Mouse (Mus musculus) lung, postnatal 0 days (tissue): ENCODE data around the gene Pcsk5. TPM values are rescaled to one million over a fixed set of nuclear protein-coding genes. Genes with fewer than 3 reads are reported as not detected.

Experiments used
- ATAC-seq: fragments of 200-750 bp; cut with Nextera tagmentation; 2 replicates; pipeline ENCODE4 v1.8.0; 2017; ENCODE audit warnings: moderate library complexity
- DNase-seq: peaks from one replicate; pipeline ENCODE4 v3.0.0-alpha.2; 2016; ENCODE audit warnings: low spot score
- H3K27ac ChIP-seq: fragments of 300-500 bp; sonication (generic); 2 replicates; pipeline ENCODE4 v1.5.1; 2014; ENCODE audit warnings: antibody characterized with exemption, mild to moderate bottlenecking, low read length, mixed read lengths
- H3K27me3 ChIP-seq: fragments of 300-500 bp; sonication (generic); replicated peaks from 2 replicates; pipeline ENCODE4 v1.6.1; 2014; ENCODE audit warnings: low read length, mixed read lengths; ENCODE audit not compliant: insufficient read depth
- H3K36me3 ChIP-seq: fragments of 300-500 bp; sonication (generic); 2 replicates; pipeline ENCODE4 v1.6.1; 2014; ENCODE audit warnings: low read length, mixed read lengths; ENCODE audit not compliant: insufficient read depth
- H3K4me1 ChIP-seq: fragments of 300-500 bp; sonication (generic); 2 replicates; pipeline ENCODE4 v1.6.1; 2014; ENCODE audit warnings: antibody characterized with exemption, low read depth, low read length, mixed read lengths; ENCODE audit not compliant: insufficient read depth
- H3K4me2 ChIP-seq: fragments of 300-500 bp; sonication (generic); replicated peaks from 2 replicates; pipeline ENCODE4 v1.6.1; 2014; ENCODE audit warnings: low read depth, mild to moderate bottlenecking, low read length, moderate library complexity, mixed read lengths
- H3K4me3 ChIP-seq: fragments of 300-500 bp; sonication (generic); 2 replicates; pipeline ENCODE4 v1.5.1; 2014; ENCODE audit warnings: low read depth, low read length
- H3K9ac ChIP-seq: fragments of 300-500 bp; sonication (generic); replicated peaks from 2 replicates; pipeline ENCODE4 v1.6.1; 2014; ENCODE audit warnings: low read depth, mild to moderate bottlenecking
- H3K9me3 ChIP-seq: fragments of 300-500 bp; sonication (generic); 2 replicates; pipeline ENCODE4 v1.6.1; 2016; ENCODE audit warnings: low read length, mixed read lengths
- CTCF ChIP-seq: IDR thresholded peaks from 2 replicates; pipeline ENCODE4 v1.5.1; 2016; ENCODE audit warnings: antibody characterized with exemption, mild to moderate bottlenecking
- EP300 ChIP-seq: IDR thresholded peaks from 2 replicates; pipeline ENCODE4 v1.6.1; 2016; ENCODE audit warnings: antibody characterized with exemption, mild to moderate bottlenecking, control low read depth
- WGBS: fragments of 180-500 bp; shearing (Covaris S2); extraction: QIAGEN DNeasy Blood & Tissue Kit; methylation state at CpG from one replicate; pipeline ENCODE4 v1.1.7; 2014; 5-methylcytosine and 5-hydroxymethylcytosine counted together
- polyA plus RNA-seq: library from polyadenylated mRNA; unstranded; fragments of >200 nt; fragmentation: Nextera tagmentation; extraction: Ambion mirVana; gene quantifications from 2 replicates; pipeline ENCODE4 v1.2.1, GENCODE M21; 2015

The Pcsk5 gene
- polyA plus RNA-seq, 1 experiment from 2014 or later = 26.3 TPM

DNA sequence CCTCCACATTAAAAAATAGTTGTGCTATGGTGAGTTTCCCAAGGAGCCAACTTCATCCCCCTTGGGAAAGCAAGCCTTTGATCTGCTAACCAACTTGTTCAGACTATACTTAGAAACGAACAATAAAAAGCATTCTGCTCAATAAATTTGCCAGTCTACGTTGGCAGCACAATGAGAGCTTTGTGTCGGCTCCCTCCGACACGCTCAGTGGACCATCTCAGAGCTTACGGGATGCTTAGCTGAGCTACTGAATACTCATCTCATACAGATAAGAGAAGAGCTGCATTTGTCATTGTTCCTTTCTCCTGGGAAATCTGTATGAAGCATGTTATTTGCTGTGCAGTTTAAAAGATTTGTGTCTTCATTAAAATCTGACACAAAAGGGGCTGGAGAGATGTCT lies 451.0 kb downstream of the Pcsk5 start:
- H3K36me3 ChIP-seq = no peaks in the 10 kb centered on the region
- H3K4me2 ChIP-seq = no peak overlapping the region
- TF ChIP-seq EP300 (no peak), CTCF (no peak)
- no peaks in the 10 kb centered on the region for H3K4me1 ChIP-seq
- no peak overlapping the region for H3K27ac ChIP-seq
- H3K9me3 ChIP-seq = no peaks in the 10 kb centered on the region
- no peaks in the 10 kb centered on the region for H3K27me3 ChIP-seq
- 58% methylated on average over 6 of the region's 6 CpGs for WGBS
- no peak for DNase-seq
- H3K9ac ChIP-seq = no peak overlapping the region
- no peak overlapping the region for H3K4me3 ChIP-seq
- no peak for ATAC-seq

DNA sequence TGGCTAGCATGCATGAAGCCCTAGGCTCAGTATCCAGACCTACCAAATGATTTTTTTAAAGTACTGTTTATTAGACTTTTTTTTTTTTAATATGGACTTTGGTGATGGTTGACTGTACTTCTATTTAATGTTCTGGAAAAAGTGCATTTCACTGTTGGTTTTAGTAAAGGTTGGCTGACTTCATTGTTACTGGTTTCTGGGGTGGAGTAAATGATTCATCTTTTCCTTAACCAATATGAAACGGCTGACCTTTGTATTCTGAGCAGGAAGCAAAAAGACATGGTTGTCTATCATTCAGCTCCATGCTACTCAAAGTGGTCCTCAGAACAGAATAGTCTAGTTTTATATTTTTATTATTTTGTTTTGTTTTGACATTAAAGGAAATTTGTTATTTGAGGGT lies 452.0 kb downstream of the Pcsk5 start:
- H3K4me2 ChIP-seq = no peak overlapping the region
- H3K9me3 ChIP-seq = no peaks in the 10 kb centered on the region
- no peak for DNase-seq
- H3K36me3 ChIP-seq = no peaks in the 10 kb centered on the region
- no peaks in the 10 kb centered on the region for H3K4me1 ChIP-seq
- 56% methylated on average over 1 of the region's 1 CpGs for WGBS
- no peak overlapping the region for H3K9ac ChIP-seq
- no peak for TF ChIP-seq CTCF
- no peak for TF ChIP-seq EP300
- ATAC-seq = no peak
- no peaks in the 10 kb centered on the region for H3K27me3 ChIP-seq
- H3K27ac ChIP-seq = no peak overlapping the region
- H3K4me3 ChIP-seq = no peak overlapping the region

DNA sequence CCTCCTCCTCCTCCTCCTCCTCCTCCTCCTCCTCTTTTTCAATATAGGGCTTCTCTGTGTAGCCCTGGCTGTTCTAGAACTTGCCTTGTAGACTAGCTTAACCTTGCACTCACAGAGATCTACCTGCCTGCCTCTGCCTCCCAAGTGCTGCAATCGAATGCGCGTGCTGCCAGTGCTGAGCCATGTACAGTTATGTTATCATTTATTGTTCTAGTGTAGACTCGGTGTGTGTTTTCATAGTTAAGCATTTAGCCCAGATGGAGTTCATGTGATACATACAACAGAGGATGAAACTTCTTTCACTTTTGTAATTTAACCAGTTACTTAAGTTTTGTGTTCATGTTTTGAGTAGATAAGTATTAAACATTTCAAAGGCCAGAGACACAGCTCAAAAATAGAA lies 452.4 kb downstream of the Pcsk5 start:
- TF ChIP-seq EP300 (no peak), CTCF (no peak)
- H3K27ac ChIP-seq = no peak overlapping the region
- 89% methylated on average over 4 of the region's 4 CpGs for WGBS

DNA sequence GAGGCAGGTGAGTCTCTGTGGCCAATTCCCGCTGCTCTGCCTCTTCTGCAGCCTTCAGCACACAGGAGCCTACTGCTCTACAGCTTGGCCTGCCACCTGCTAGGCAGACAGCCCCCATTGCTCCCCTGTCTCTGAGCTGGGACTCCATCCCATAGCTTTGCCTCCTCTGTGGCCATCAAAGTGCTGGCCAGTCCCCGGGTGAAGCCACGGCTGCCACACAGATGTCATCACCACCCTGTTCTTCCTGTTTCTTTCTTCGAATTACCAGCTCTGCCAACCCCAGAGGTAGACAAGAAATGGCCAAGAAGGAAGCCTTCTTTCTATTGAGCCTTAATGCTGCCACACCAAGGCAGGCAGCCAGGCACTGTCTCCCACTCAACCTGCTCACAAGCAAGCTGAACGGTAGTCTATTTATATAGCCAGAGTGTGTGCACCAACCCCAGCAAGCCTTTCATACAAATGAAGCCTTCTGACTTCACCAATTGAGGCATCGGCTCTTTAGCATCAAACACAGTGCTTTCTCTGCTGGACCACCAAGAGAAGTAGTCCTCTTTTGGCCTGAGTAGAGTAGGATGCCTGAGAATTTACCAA lies 454.5 kb downstream of the Pcsk5 start:
- Histone ChIP-seq H3K9ac (no peak overlapping the region), H3K4me2 (no peak overlapping the region), H3K36me3 (no peaks in the 10 kb centered on the region), H3K4me1 (no peaks in the 10 kb centered on the region), H3K9me3 (no peaks in the 10 kb centered on the region), H3K27ac (no peak overlapping the region), H3K27me3 (no peaks in the 10 kb centered on the region), H3K4me3 (no peak overlapping the region)
- no peak for ATAC-seq
- TF ChIP-seq CTCF (no peak), EP300 (no peak)
- DNase-seq = no peak
- WGBS = 69% methylated on average over 6 of the region's 6 CpGs

More for the DNA sequence above, 452.4 kb downstream of the Pcsk5 start:
- no peaks in the 10 kb centered on the region for H3K4me1 ChIP-seq
- H3K4me2 ChIP-seq = no peak overlapping the region
- H3K4me3 ChIP-seq = no peak overlapping the region
- ATAC-seq = no peak
- H3K36me3 ChIP-seq = no peaks in the 10 kb centered on the region
- no peaks in the 10 kb centered on the region for H3K9me3 ChIP-seq
- DNase-seq = no peak
- H3K27me3 ChIP-seq = no peaks in the 10 kb centered on the region
- no peak overlapping the region for H3K9ac ChIP-seq
